Mouse (Mus musculus) liver, embryonic 16.5 days (tissue): Measurements from ENCODE around the gene Csrp3. TPM values are rescaled to one million over a fixed set of nuclear protein-coding genes. Genes with fewer than 3 reads are reported as not detected.

Source experiments
- ATAC-seq: fragments of 200-750 bp; cut with Nextera tagmentation; 2 replicates; pipeline ENCODE4 v1.8.0; 2017; ENCODE audit warnings: low read depth, mild to moderate bottlenecking, moderate number of reproducible peaks, moderate library complexity
- H3K27ac ChIP-seq: fragments of 300-500 bp; sonication (generic); 2 replicates; pipeline ENCODE4 v1.5.1; 2014; ENCODE audit warnings: mild to moderate bottlenecking, low read length
- H3K27me3 ChIP-seq: fragments of 300-500 bp; sonication (generic); 2 replicates; pipeline ENCODE4 v1.6.1; 2014; ENCODE audit warnings: low read depth, low read length, mixed read lengths; ENCODE audit not compliant: control insufficient read depth, insufficient read depth
- H3K36me3 ChIP-seq: fragments of 300-500 bp; sonication (generic); 2 replicates; pipeline ENCODE4 v1.6.1; 2014; ENCODE audit warnings: mild to moderate bottlenecking; ENCODE audit not compliant: control insufficient read depth, insufficient read depth
- H3K4me1 ChIP-seq: fragments of 300-500 bp; sonication (generic); 2 replicates; pipeline ENCODE4 v1.6.1; 2014; ENCODE audit warnings: low read depth, low read length, mixed read lengths; ENCODE audit not compliant: control insufficient read depth
- H3K4me2 ChIP-seq: fragments of 300-500 bp; sonication (generic); 2 replicates; pipeline ENCODE4 v1.6.1; 2014; ENCODE audit warnings: low read depth, low read length, mixed read lengths
- H3K4me3 ChIP-seq: fragments of 300-500 bp; sonication (generic); 2 replicates; pipeline ENCODE4 v1.5.1; 2014; ENCODE audit warnings: low read depth, mild to moderate bottlenecking, low read length
- H3K9ac ChIP-seq: fragments of 300-500 bp; sonication (generic); 2 replicates; pipeline ENCODE4 v1.6.1; 2014; ENCODE audit warnings: low read depth, low read length
- H3K9me3 ChIP-seq: fragments of 300-500 bp; sonication (generic); replicated peaks from 2 replicates; pipeline ENCODE4 v1.6.1; 2016; ENCODE audit warnings: low read length; ENCODE audit not compliant: control insufficient read depth
- whole genome bisulfite sequencing: fragments of 180-500 bp; shearing (Covaris S2); extraction: QIAGEN DNeasy Blood & Tissue Kit; methylation state at CpG from one replicate; pipeline ENCODE4 v1.1.7; 2014; ENCODE audit not compliant: insufficient replicate concordance; 5-methylcytosine and 5-hydroxymethylcytosine counted together
- polyA plus RNA-seq: library from polyadenylated mRNA; unstranded; fragments of >200 nt; fragmentation: Nextera tagmentation; extraction: Ambion mirVana; gene quantifications from 2 replicates; pipeline ENCODE4 v1.2.1, GENCODE M21; 2015

Csrp3 gene
- polyA plus RNA-seq, 1 experiment from 2014 or later = 7.2 TPM

DNA sequence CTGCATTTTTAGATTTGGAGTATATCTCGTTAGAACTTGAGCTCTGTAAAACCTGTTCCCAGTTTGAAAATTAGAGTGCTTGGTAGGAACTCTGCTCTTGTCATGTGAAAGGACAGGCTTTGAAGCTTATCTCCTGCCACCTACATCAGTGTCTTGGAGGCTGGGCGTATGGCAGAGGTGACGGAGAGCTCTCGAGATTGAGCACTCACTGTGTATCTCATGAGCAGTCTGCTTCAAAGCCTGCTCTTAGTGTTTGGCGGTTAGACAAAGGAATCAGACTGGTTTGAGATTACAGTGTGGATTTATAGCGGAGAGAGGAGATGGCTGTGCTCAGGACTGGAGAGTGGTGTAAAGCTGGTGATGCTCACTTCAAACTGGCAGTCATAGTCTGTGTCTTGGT, 22.7 kb downstream of the Csrp3 start:
- Histone ChIP-seq H3K4me2 (no peak overlapping the region), H3K36me3 (peaks cover 12% of the 10 kb centered on the region), H3K4me1 (no peaks in the 10 kb centered on the region), H3K4me3 (no peak overlapping the region), H3K27me3 (no peaks in the 10 kb centered on the region), H3K27ac (no peak overlapping the region), H3K9ac (no peak overlapping the region), H3K9me3 (no peaks in the 10 kb centered on the region)
- ATAC-seq = no peak
- 72% methylated on average over 6 of the region's 6 CpGs for WGBS

DNA sequence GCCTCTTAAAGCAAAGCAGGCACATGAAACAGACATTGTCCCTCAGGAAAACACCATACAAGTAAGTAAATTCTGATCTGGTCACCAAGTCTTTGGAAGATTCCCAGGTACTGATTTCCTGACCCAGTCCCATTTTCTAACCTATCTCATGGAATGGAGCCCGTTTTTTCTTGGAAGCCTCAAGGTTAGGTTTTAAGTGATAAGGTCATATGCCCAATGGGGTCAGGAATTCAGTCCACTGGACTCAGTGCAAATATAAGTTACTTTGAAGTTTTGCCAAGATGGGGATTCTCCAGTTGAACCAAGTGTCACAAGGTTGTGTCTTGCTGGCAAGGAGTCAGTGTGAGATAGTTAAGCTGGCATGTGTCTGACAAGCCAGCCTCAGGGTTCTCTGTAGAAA, 23.2 kb downstream of the Csrp3 start:
- H3K36me3 ChIP-seq = peaks cover 12% of the 10 kb centered on the region
- no peak overlapping the region for H3K27ac ChIP-seq
- H3K4me3 ChIP-seq = no peak overlapping the region
- no peak for ATAC-seq
- H3K27me3 ChIP-seq = no peaks in the 10 kb centered on the region
- no peak overlapping the region for H3K9ac ChIP-seq
- no peaks in the 10 kb centered on the region for H3K9me3 ChIP-seq
- H3K4me2 ChIP-seq = no peak overlapping the region
- WGBS = 69% methylated on average over 1 of the region's 1 CpGs
- no peaks in the 10 kb centered on the region for H3K4me1 ChIP-seq

DNA sequence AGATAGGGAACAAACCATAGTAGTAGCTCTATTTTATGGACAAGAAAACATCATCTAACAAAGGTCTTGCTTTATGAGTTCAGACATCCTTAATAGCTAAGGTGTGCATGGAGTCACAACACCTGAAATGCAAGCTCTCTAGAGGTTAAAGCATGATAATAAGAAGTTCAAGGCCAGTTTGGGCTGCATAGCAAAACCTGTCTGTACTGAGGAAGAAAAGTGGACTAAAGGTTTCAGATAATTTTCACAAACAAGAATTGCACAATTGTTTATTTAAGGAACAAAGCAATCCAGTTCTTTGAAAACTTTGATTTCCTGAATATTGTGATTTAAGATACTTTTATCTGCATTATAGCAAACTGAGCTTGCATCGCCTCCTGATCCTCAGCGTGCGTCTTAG, 24.2 kb downstream of the Csrp3 start:
- WGBS = 82% methylated on average over 3 of the region's 3 CpGs
- H3K27ac ChIP-seq = no peak overlapping the region
- ATAC-seq = no peak
- no peaks in the 10 kb centered on the region for H3K27me3 ChIP-seq
- H3K4me3 ChIP-seq = no peak overlapping the region
- no peaks in the 10 kb centered on the region for H3K4me1 ChIP-seq
- no peak overlapping the region for H3K4me2 ChIP-seq
- H3K36me3 ChIP-seq = peaks cover 12% of the 10 kb centered on the region
- H3K9ac ChIP-seq = no peak overlapping the region
- no peaks in the 10 kb centered on the region for H3K9me3 ChIP-seq

DNA sequence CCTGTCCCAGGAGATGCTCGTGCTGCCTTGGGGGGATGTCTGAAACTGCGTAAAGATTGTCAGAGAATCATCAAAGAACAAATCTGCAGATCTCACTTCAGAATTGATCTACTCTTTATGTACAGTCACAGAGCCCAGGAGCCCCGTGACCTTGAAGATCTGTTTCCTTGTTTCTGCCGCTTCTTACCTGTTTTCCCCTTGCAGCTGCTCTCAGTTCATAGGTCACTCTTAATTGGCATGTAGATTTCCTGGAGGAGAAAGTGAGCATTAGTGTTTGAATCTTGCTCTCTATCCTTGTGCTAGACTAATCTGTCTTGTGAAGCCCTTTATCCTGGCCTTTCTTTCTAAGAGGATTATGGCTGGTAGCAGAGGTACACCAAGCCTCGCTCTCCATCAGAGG, 26.2 kb downstream of the Csrp3 start:
- H3K9me3 ChIP-seq = no peaks in the 10 kb centered on the region
- no peak overlapping the region for H3K4me3 ChIP-seq
- H3K9ac ChIP-seq = no peak overlapping the region
- 82% methylated on average over 5 of the region's 5 CpGs for WGBS
- peaks cover 12% of the 10 kb centered on the region for H3K36me3 ChIP-seq
- H3K4me1 ChIP-seq = no peaks in the 10 kb centered on the region
- no peak overlapping the region for H3K27ac ChIP-seq
- no peaks in the 10 kb centered on the region for H3K27me3 ChIP-seq
- no peak overlapping the region for H3K4me2 ChIP-seq
- no peak for ATAC-seq

DNA sequence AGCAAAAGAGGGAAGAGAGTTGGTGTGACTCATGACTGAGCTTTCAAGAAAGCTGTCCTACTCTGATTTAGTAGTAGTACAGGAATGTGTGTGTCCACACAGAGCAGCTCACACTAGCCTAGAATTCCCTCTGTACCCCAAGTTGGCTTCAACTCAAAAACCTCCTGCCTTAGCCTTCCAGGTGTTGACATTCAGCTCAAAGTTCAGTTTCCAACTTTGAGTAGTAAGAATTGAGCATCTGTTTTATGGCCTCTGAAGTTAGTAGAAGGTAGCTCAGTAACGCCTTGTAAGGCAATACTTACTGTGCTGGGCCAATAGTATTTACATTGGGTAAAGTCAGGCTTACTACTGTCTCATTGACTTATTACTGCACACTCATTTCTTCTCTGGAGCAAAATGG, 34.2 kb downstream of the Csrp3 start:
- H3K4me2 ChIP-seq = no peak overlapping the region
- no peak overlapping the region for H3K9ac ChIP-seq
- ATAC-seq = no peak
- H3K36me3 ChIP-seq = no peaks in the 10 kb centered on the region; the same call in 1 of the 2 replicates
- no peaks in the 10 kb centered on the region; the same call in 1 of the 2 replicates for H3K4me1 ChIP-seq
- whole genome bisulfite sequencing = 71% methylated on average over 1 of the region's 1 CpGs
- no peaks in the 10 kb centered on the region for H3K9me3 ChIP-seq
- H3K27ac ChIP-seq = no peak overlapping the region
- no peaks in the 10 kb centered on the region for H3K27me3 ChIP-seq
- H3K4me3 ChIP-seq = no peak overlapping the region

DNA sequence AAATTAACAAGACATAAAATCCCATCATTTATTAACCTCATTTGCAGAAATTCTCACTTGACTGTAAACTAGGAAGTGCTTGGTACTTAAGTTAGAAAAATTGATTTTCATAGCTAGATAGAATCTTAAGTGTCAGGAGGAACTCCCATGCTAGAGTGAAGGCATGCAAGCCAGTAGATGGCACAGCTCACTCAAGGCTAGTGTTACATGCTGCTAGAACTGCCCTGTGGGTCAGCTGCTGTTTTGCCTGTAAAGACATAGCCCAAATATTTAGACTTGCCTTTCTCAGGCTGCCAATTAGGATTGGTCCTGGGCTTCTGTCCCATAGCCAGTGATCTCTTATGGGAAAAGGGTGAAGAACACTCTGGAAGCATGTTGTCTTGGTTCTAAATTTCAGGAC, 35.5 kb downstream of the Csrp3 start:
- no peaks in the 10 kb centered on the region; the same call in 1 of the 2 replicates for H3K4me1 ChIP-seq
- H3K4me3 ChIP-seq = no peak overlapping the region
- H3K27me3 ChIP-seq = no peaks in the 10 kb centered on the region
- ATAC-seq = no peak
- H3K27ac ChIP-seq = no peak overlapping the region
- no peak overlapping the region for H3K4me2 ChIP-seq
- H3K9me3 ChIP-seq = no peaks in the 10 kb centered on the region
- no peak overlapping the region for H3K9ac ChIP-seq
- H3K36me3 ChIP-seq = no peaks in the 10 kb centered on the region

DNA sequence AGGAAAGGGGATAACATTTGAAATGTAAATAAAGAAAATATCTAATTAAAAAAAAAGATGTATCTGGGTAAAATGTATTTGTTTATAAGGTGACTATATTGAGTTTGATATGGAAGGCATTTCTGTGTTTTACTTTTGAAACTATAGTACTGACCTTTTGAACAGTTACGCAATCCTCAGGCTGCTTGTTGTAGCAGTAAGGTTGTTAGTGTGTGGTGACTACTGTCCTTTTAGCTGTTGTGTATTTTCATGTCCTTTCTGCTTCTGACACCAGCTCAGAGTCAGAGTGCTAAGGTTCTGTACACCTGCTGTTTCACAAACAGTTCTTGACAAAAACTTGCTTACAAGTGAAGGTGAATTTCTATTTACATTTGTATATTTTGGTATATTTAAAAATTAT, 37.2 kb downstream of the Csrp3 start:
- no peak overlapping the region for H3K9ac ChIP-seq
- H3K9me3 ChIP-seq = no peaks in the 10 kb centered on the region
- H3K27ac ChIP-seq = no peak overlapping the region
- H3K4me1 ChIP-seq = no peaks in the 10 kb centered on the region; the same call in 1 of the 2 replicates
- H3K4me3 ChIP-seq = no peak overlapping the region
- peak; percentile 64 for ATAC-seq
- H3K4me2 ChIP-seq = no peak overlapping the region
- no peaks in the 10 kb centered on the region for H3K27me3 ChIP-seq
- WGBS = 88% methylated on average over 1 of the region's 1 CpGs
- no peaks in the 10 kb centered on the region; the same call in 1 of the 2 replicates for H3K36me3 ChIP-seq

DNA sequence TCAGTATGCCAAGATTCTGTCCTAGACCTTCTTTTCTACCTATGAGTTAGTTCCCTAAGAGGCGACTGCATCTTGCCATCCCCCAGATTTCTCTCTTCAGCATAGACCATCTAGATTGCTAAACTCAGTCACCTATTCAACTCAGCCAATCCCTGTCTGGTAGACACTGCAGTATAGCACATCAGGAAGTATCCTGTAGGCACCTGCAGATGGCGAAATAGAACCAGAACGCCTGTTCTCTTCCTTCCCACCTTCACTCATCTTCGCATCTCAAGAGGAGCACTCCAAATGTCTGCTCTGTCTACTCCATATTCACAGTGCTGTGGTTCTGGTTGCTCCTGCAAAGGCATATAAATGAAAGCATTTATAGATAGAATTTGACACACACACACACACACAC, 41.2 kb downstream of the Csrp3 start:
- Histone ChIP-seq H3K9ac (no peak overlapping the region), H3K4me3 (no peak overlapping the region), H3K36me3 (no peaks in the 10 kb centered on the region; the same call in none of the 2 replicates), H3K4me1 (no peaks in the 10 kb centered on the region), H3K4me2 (no peak overlapping the region), H3K27ac (no peak overlapping the region), H3K9me3 (no peaks in the 10 kb centered on the region), H3K27me3 (no peaks in the 10 kb centered on the region)
- WGBS = 68% methylated on average over 4 of the region's 4 CpGs
- ATAC-seq = no peak

DNA sequence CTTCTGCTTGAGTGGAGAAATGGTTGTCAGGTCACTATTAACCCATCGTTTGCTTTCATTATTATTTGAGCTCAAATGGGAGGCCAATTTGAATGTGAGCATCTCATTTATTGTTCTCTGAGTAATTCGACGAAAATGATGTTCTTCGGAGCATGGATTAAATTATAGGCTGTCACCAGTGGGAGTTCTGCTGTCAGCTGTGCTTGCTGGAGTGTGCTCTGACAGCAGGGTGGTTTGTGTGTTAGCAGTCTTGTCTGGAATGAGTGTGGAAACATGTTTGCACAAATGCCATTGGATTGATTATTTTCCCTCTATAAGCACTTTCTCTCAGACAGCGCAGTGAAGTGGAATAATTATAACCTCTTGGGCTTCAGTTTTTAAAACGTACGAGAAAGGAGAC, 44.5 kb downstream of the Csrp3 start:
- Histone ChIP-seq H3K4me1 (no peaks in the 10 kb centered on the region), H3K9ac (no peak overlapping the region), H3K27ac (no peak overlapping the region), H3K36me3 (peaks cover 3% of the 10 kb centered on the region), H3K4me2 (no peak overlapping the region), H3K4me3 (no peak overlapping the region), H3K9me3 (no peaks in the 10 kb centered on the region), H3K27me3 (no peaks in the 10 kb centered on the region)
- ATAC-seq = no peak
- WGBS = 74% methylated on average over 7 of the region's 7 CpGs

DNA sequence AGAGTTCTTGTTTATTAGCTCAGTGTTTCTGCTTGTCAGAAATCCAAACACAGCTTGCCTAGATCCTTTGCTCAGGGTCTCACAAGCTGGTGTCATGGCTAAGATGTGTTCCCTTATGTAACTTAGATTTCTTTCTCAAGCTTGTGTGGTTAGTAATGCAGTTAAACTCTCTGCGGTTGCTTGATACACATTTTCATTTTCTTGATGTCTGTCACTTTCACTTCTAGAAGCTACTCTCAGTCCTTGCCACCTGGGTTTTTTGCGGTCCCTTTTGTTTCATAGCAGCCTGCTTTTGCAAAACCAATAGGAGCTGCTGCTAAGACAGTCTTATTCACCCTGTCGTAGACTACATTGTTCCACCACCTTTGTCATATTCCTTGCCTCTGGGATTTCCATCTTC, 52.7 kb downstream of the Csrp3 start:
- no peak overlapping the region for H3K4me2 ChIP-seq
- 0 out of 2 replicates have a peak, but pooled peaks cover 3% of the 10 kb centered on the region for H3K36me3 ChIP-seq
- H3K9me3 ChIP-seq = no peaks in the 10 kb centered on the region
- H3K4me3 ChIP-seq = no peak overlapping the region
- H3K9ac ChIP-seq = no peak overlapping the region
- no peak for ATAC-seq
- WGBS = 84% methylated on average over 3 of the region's 3 CpGs
- H3K4me1 ChIP-seq = peaks cover 8% of the 10 kb centered on the region
- H3K27me3 ChIP-seq = no peaks in the 10 kb centered on the region
- no peak overlapping the region for H3K27ac ChIP-seq
